Mouse (Mus musculus) cortical plate, adult 2 months (tissue): Measurements from ENCODE around the gene B9d2.

Source experiments
- CTCF ChIP-seq: fragments of 200-500 bp; IDR thresholded peaks from 2 replicates; pipeline ENCODE4 v1.5.1; 2011; ENCODE audit warnings: mild to moderate bottlenecking, control low read depth, low read length; ENCODE audit not compliant: insufficient read depth; ENCODE audit errors: extremely low read depth
- POLR2A ChIP-seq: fragments of 200-500 bp; IDR thresholded peaks from 2 replicates; pipeline ENCODE4 v1.6.1; 2011; ENCODE audit warnings: mild to moderate bottlenecking, low read length, control low read depth; ENCODE audit not compliant: insufficient read depth; ENCODE audit errors: extremely low read depth

- TF ChIP-seq POLR2A (no peak), CTCF (no peak)
Observed at GRCm38 (mm10) chr7:25705801-25706251, 25.2 kb downstream of the B9d2 start.
